Mouse (Mus musculus): ENCODE measurements around the gene Mum1l1. TPM values are rescaled to one million over a fixed set of nuclear protein-coding genes. Genes with fewer than 3 reads are reported as not detected.
"Not testable (repeated sequence)": the region's sequence is repeated elsewhere in the genome, so short reads cannot be mapped to it uniquely, and the experiment has no call there.

The Mum1l1 gene
- polyA plus RNA-seq (2015; fragmentation: Nextera tagmentation; extraction: Ambion mirVana) = 10.6 and 12.6 TPM in 2 replicates

DNA sequence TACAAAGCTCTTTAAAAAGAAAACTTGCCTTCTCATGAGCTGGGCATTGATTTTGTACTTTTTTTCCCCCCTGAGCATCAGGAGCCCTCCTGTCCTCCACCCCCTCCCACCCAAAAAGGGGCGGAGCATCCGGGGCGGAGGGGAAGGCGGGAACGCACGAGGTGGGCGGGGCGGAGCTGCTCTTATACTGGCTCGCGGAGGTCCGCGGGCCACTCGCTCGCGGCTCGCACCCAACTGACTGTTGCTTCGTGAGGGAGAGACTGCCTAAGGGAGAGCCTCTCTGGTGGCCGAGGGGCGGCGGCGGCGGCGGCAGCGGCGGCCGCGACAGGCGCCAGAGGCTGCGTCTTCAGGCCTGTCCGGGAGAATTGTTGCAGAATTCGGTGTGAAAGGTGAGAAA, at the start of gene Mum1l1:
Gene Mum1l1 (plus strand): TSS at position 214 of the 397 bp plus-strand sequence.
- WGBS = 27% methylated on average over 31 of the region's 31 CpGs
- Histone ChIP-seq H3K27me3 (replicated peaks) (no peaks in the 10 kb centered on the region), H3K9ac (peak within 1 kb of the TSS; percentile 42), H3K9me3 (no peaks in the 10 kb centered on the region), H3K4me1 (replicated peaks) (no peaks in the 10 kb centered on the region), H3K4me3 (replicated peaks) (peak within 1 kb of the TSS; percentile 47), H3K36me3 (no peaks in the 10 kb centered on the region), H3K27ac (no peak within 1 kb of the TSS), H3K4me2 (replicated peaks) (peak within 1 kb of the TSS; percentile 63)
- ATAC-seq = peak; percentile 93

DNA sequence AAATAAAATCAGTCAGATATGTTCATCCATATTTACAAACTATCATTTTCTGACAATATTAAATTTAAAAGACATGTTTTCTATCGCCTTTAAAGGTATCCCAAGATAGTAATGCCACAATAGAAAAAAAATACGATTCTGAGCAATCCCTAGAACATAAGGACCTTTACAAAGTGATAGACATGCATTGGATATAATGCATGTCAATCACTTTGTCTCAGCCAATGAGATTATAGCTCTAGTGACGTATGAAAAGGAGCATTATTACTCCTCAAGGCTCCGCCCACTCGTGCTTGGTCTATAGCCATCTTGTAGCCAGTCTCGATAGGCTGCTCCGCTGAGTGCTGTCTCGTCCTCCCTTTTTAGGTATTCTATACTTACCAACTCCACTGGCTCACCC, 30.9 kb upstream of the Mum1l1 start, which contains the start of gene 4933428M09Rik:
Gene 4933428M09Rik (plus strand): TSS at position 301 of the 400 bp plus-strand sequence.
- no peak for ATAC-seq
- Histone ChIP-seq H3K9me3 (no peaks in the 10 kb centered on the region), H3K4me1 (replicated peaks) (no peaks in the 10 kb centered on the region), H3K9ac (no peak within 1 kb of the TSS), H3K36me3 (no peaks in the 10 kb centered on the region), H3K27ac (no peak within 1 kb of the TSS), H3K4me3 (replicated peaks) (no peak within 1 kb of the TSS), H3K4me2 (replicated peaks) (no peak within 1 kb of the TSS), H3K27me3 (replicated peaks) (no peaks in the 10 kb centered on the region)
- WGBS = 86% methylated on average over 8 of the region's 8 CpGs

DNA sequence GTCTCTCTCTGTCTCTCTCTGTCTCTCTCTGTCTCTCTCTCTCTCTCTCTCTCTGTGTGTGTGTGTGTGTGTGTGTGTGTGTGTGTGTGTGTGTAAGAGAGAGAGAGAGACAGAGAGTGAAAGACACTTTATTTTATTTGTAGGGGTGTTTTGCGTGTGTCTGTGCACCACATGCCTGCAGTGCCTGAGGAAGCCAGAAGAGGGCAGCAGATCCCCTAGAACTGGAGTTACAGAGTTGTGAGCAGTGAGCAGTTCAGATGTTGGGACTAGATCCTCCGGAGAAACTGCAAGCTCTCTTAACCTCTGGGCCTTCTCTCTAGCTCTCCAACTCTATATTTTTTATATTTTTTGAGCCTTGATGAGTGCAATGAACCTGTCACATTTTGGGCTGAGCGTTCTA, 18.3 kb upstream of the Mum1l1 start:
- not testable (repeated sequence) for H3K4me2 ChIP-seq (replicated peaks); H3K27ac ChIP-seq; H3K27me3 ChIP-seq (replicated peaks); H3K4me3 ChIP-seq (replicated peaks); ATAC-seq; H3K9me3 ChIP-seq; H3K4me1 ChIP-seq (replicated peaks); H3K9ac ChIP-seq; H3K36me3 ChIP-seq
- 88% methylated on average over 3 of the region's 3 CpGs for WGBS

DNA sequence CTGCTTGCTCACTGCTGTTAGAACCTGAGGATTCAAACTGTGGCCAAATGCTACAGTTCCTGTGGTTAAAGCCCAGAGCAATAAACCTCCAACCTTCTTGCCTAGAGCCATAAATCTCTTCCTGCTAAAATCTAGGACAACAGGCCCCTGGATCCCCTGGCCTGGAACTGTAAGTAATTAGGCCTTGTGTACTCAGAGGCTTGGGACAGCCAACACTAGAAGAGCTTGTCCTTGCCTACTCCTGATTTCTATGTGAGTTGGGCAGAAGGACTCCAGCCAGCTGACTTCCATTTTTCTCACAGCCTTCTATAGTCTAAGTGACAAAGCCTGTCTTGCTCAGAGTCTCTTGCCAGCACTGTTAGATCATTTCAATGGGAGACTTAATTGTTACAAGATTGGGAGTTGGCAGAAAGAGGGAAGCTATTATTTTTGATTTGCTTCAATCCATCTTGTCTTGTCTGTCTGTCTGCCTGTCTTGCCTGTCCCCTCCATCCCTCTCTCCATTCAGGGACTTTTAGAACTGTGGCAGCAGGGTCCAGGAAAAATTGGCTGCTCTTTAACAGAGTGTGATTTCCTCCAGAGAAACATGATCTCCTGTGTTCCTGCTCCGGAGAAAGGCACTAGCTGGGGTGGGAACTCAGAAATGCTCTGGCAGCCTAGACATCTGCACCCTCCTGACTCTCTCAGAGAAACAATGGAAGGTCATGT, 15.1 kb upstream of the Mum1l1 start:
- 27% methylated on average over 1 of the region's 1 CpGs for WGBS
- no peak for ATAC-seq
- Histone ChIP-seq H3K9ac (no peak overlapping the region), H3K9me3 (no peaks in the 10 kb centered on the region), H3K4me3 (replicated peaks) (no peak overlapping the region), H3K27me3 (replicated peaks) (no peaks in the 10 kb centered on the region), H3K4me2 (replicated peaks) (no peak overlapping the region), H3K36me3 (no peaks in the 10 kb centered on the region), H3K27ac (no peak overlapping the region), H3K4me1 (replicated peaks) (no peaks in the 10 kb centered on the region)

DNA sequence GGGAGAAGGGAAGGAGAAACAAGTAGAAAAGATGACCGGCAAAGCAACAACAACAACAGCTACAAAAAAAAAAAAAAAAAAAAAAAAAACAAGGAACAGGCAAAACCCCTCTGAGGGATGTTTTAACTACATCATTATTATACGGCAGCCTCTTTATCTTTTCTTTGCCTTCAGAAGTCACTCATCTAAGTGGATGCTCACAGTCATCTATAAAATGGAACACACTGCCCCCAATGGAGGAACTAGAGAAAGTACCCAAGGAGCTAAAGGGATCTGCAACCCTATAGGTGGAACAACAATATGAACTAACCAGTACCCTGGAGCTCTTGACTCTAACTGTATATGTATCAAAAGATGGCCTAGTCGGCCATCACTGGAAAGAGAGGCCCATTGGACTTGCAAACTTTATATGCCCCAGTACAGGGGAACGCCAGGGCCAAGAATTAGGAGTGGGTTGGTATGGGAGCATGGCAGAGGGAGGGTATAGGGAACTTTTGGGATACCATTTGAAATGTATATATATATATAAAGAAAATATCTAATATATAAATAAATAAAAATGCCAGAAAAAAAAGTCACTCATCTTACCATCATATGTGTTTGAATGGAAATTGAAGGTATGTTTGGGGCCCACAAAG, 532 bp upstream of the Mum1l1 start:
- WGBS = 82% methylated on average over 4 of the region's 4 CpGs
- peak; percentile 10; the same call in 1 of the 2 replicates for ATAC-seq
- H3K4me3 ChIP-seq (replicated peaks); H3K4me1 ChIP-seq (replicated peaks); H3K36me3 ChIP-seq; H3K9me3 ChIP-seq; H3K27me3 ChIP-seq (replicated peaks); H3K27ac ChIP-seq; H3K9ac ChIP-seq: not testable (repeated sequence)
- H3K4me2 ChIP-seq (replicated peaks) = peak overlapping the region; percentile 63; the same call in 1 of the 2 replicates

DNA sequence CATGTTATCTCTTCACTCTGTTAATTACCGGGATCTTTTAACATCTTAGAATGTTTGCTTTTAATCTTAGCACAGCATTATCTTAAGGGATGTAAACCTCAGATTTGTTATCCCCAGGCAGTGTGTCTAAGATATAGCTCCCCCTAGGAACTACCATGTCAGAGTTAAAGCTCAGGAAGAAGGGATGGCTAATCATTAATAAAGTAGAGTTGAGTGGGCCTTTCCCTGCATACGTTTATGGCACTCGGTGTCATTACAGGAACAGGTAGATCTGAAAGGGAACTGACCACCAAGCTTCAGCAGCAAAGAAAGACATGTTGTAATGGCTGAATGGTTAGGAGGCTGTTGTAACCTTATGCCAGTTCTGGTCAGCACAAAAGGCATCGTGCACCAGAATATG, 4.9 kb downstream of the Mum1l1 start:
- peak; percentile 64 for ATAC-seq
- no peaks in the 10 kb centered on the region for H3K9me3 ChIP-seq
- H3K4me2 ChIP-seq (replicated peaks) = no peak overlapping the region
- H3K36me3 ChIP-seq = no peaks in the 10 kb centered on the region
- no peak overlapping the region for H3K9ac ChIP-seq
- H3K27me3 ChIP-seq (replicated peaks) = no peaks in the 10 kb centered on the region
- no peak overlapping the region for H3K27ac ChIP-seq
- no peaks in the 10 kb centered on the region for H3K4me1 ChIP-seq (replicated peaks)
- 60% methylated on average over 4 of the region's 4 CpGs for WGBS
- no peak overlapping the region for H3K4me3 ChIP-seq (replicated peaks)

DNA sequence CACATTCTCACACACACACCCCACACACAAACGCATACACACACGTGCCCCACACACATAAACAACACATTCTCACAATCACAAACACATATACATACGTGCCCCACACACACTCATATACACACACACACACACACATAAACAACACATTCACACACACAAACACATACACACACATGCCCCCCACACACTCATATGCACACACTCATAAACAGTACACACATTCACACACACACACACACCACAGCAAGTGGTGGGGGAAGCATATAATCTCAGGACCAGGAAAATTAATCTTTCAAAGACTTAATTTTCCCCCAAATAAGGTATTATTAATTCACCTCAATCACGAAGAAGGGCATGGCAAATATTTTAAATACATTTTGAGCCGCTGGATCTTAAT, 6.6 kb downstream of the Mum1l1 start:
- Histone ChIP-seq H3K9ac (no peak overlapping the region), H3K27ac (no peak overlapping the region), H3K4me1 (replicated peaks) (no peaks in the 10 kb centered on the region), H3K27me3 (replicated peaks) (no peaks in the 10 kb centered on the region), H3K9me3 (no peaks in the 10 kb centered on the region), H3K4me3 (replicated peaks) (no peak overlapping the region), H3K36me3 (no peaks in the 10 kb centered on the region), H3K4me2 (replicated peaks) (peak overlapping the region; percentile 52; the same call in 1 of the 2 replicates)
- ATAC-seq = no peak
- whole genome bisulfite sequencing = 72% methylated on average over 5 of the region's 5 CpGs

DNA sequence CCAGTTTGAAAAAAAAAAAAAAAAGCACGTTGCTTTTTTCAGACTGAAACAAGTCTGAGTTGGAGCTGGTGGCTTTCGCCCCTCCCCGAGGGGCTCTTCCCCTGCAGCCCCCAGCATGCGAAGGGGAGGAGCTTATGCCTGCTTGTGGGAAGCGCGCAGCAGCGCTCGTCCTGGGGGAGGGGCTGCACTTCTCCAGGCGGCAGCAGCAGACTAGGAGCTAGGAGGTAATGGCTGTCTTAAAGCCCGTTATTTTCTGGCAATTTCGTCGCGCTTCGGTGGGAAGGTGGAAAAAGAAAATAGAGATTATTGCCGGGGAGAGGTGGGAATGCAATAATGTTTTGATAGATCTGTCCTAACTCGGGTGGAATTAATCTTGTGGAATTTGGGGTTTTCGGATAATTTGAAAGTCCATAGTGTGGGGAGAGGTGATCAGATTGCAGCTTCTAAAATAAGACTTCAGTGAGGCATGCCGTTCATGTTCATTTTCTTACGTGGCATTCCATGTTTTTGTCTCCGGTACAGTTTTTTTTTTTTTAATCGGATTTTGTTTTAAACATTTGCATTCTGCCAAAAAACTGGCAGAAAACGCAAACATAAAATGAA, 7.2 kb downstream of the Mum1l1 start:
- H3K9me3 ChIP-seq = no peaks in the 10 kb centered on the region
- peak overlapping the region; percentile 52 for H3K4me2 ChIP-seq (replicated peaks)
- H3K4me3 ChIP-seq (replicated peaks) = peak overlapping the region; percentile 28
- no peak overlapping the region for H3K27ac ChIP-seq
- H3K36me3 ChIP-seq = no peaks in the 10 kb centered on the region
- 23% methylated on average over 22 of the region's 22 CpGs for WGBS
- H3K27me3 ChIP-seq (replicated peaks) = no peaks in the 10 kb centered on the region
- no peaks in the 10 kb centered on the region for H3K4me1 ChIP-seq (replicated peaks)
- no peak overlapping the region for H3K9ac ChIP-seq
- ATAC-seq = peak; percentile 79

DNA sequence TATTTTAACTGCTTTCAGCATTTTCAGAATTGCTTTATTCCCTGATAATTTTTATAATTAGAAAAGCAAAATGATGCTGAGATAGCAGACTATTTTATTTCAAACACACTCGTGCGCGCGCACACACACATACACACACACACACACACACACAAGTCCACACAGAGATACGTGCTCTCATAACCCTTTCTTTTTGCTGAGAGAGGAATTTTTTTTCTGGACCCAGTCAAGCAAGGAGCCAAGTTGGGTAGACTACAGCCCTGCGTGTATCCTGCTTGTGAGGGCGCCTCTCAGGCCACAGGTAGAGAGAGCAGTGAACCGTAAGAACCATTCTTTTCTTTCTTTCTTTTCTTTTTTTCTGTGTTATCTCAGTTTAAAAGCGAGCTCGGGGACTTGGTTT, 7.9 kb downstream of the Mum1l1 start:
- no peak for ATAC-seq
- no peaks in the 10 kb centered on the region for H3K27me3 ChIP-seq (replicated peaks)

DNA sequence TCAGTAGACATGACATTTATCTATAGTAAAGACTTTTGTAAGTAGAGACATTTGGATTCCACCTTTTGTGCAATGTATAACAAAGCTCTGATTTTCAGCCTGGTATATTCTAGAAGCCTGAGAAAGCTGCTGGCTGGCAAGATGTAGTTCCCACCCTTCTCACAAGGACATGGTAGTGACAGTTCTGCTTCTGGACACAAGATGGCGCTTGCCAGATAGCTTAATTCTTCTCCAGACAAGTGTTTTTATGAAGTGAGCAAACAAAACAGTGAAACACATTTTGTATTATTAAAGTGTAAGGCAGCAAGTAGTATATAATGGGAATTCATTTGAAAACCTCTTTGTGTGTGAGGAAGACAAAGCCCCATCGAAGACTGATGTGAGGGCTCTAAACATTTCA, 9.2 kb downstream of the Mum1l1 start:
- WGBS = 28% methylated on average over 2 of the region's 2 CpGs
- H3K4me2 ChIP-seq (replicated peaks) = no peak overlapping the region
- no peaks in the 10 kb centered on the region for H3K9me3 ChIP-seq
- no peaks in the 10 kb centered on the region for H3K4me1 ChIP-seq (replicated peaks)
- H3K4me3 ChIP-seq (replicated peaks) = no peak overlapping the region
- H3K36me3 ChIP-seq = no peaks in the 10 kb centered on the region
- no peaks in the 10 kb centered on the region for H3K27me3 ChIP-seq (replicated peaks)
- no peak overlapping the region for H3K9ac ChIP-seq
- ATAC-seq = no peak
- no peak overlapping the region for H3K27ac ChIP-seq

More for the DNA sequence above, 7.9 kb downstream of the Mum1l1 start:
- peak overlapping the region; percentile 52 for H3K4me2 ChIP-seq (replicated peaks)
- no peak overlapping the region for H3K4me3 ChIP-seq (replicated peaks)
- no peaks in the 10 kb centered on the region for H3K36me3 ChIP-seq
- no peaks in the 10 kb centered on the region for H3K4me1 ChIP-seq (replicated peaks)
- H3K9me3 ChIP-seq = no peaks in the 10 kb centered on the region
- WGBS = 64% methylated on average over 10 of the region's 10 CpGs
- no peak overlapping the region for H3K9ac ChIP-seq
- no peak overlapping the region for H3K27ac ChIP-seq

DNA sequence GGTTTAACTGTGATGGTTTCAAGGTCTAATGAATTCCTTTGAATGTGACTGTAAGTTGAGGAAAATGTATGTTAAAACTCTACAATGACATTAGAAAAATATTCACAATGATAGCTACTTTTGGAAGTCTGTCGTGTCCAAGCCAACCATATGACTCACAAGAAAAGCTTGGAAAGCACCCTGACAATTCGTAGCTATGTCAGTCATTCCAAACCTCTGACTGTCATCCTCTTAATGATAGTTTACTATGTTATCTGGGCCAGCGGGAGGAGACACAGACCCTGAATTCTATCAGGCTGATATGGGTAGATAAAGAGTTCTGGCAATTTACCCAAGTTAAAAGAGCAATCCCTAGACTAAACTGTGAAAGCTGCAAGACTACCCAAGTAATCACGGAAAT, 11.0 kb downstream of the Mum1l1 start:
- WGBS = 59% methylated on average over 4 of the region's 4 CpGs
- no peak overlapping the region for H3K9ac ChIP-seq
- no peak for ATAC-seq
- no peaks in the 10 kb centered on the region for H3K36me3 ChIP-seq
- H3K27me3 ChIP-seq (replicated peaks) = no peaks in the 10 kb centered on the region
- no peak overlapping the region for H3K4me3 ChIP-seq (replicated peaks)
- H3K9me3 ChIP-seq = no peaks in the 10 kb centered on the region
- H3K4me1 ChIP-seq (replicated peaks) = no peaks in the 10 kb centered on the region
- H3K4me2 ChIP-seq (replicated peaks) = no peak overlapping the region
- H3K27ac ChIP-seq = no peak overlapping the region

DNA sequence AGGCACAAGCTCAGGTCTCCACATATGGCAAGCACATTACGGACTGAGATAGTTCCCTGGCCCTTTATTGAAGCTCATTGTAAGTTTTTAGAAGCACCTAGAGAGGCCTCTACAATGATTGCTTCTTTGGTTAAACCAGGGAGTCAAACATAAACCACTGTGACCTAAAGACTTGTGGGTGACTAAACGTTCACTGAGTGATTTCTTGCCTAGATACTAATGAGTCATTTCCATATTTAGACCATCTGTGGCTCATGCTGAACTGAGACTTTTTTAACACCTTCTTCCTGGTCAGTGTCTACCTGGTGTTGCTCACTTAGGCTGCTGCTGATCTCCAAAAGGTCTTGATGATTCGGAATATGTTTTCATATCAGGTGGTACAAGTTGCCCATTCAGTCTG, 12.1 kb downstream of the Mum1l1 start:
- Histone ChIP-seq H3K36me3 (no peaks in the 10 kb centered on the region), H3K27me3 (replicated peaks) (no peaks in the 10 kb centered on the region), H3K4me2 (replicated peaks) (no peak overlapping the region), H3K4me1 (replicated peaks) (no peaks in the 10 kb centered on the region), H3K27ac (no peak overlapping the region), H3K9me3 (no peaks in the 10 kb centered on the region), H3K9ac (no peak overlapping the region), H3K4me3 (replicated peaks) (no peak overlapping the region)
- 67% methylated on average over 3 of the region's 3 CpGs for WGBS
- no peak for ATAC-seq

All from intestine, embryonic 15.5 days (tissue).